Mouse (Mus musculus) stomach, embryonic 15.5 days (tissue): ENCODE data around the gene Serpina1e. TPM values are rescaled to one million over a fixed set of nuclear protein-coding genes. Genes with fewer than 3 reads are reported as not detected.
A peak's percentile ranks its signal among the peaks of the same experiment; 100 is the strongest.

Experiments used
- ATAC-seq: fragments of 200-750 bp; cut with Nextera tagmentation; 2 replicates; pipeline ENCODE4 v1.8.0; 2017; ENCODE audit warnings: low read depth, moderate number of reproducible peaks, moderate TSS enrichment; ENCODE audit not compliant: insufficient read depth, low FRiP score
- H3K27ac ChIP-seq: fragments of 300-500 bp; sonication (generic); 2 replicates; pipeline ENCODE4 v1.5.1; 2015; ENCODE audit warnings: mild to moderate bottlenecking, inconsistent platforms
- H3K27me3 ChIP-seq: fragments of 300-500 bp; sonication (generic); replicated peaks from 2 replicates; pipeline ENCODE4 v1.6.1; 2015; ENCODE audit warnings: inconsistent platforms
- H3K36me3 ChIP-seq: fragments of 300-500 bp; sonication (generic); 2 replicates; pipeline ENCODE4 v1.6.1; 2015; ENCODE audit warnings: inconsistent platforms
- H3K4me1 ChIP-seq: fragments of 300-500 bp; sonication (generic); 2 replicates; pipeline ENCODE4 v1.6.1; 2015; ENCODE audit warnings: inconsistent platforms
- H3K4me2 ChIP-seq: fragments of 300-500 bp; sonication (generic); 2 replicates; pipeline ENCODE4 v1.6.1; 2015; ENCODE audit warnings: mild to moderate bottlenecking, inconsistent platforms
- H3K4me3 ChIP-seq: fragments of 300-500 bp; sonication (generic); replicated peaks from 2 replicates; pipeline ENCODE4 v1.5.1; 2015; ENCODE audit warnings: inconsistent platforms
- H3K9ac ChIP-seq: fragments of 300-500 bp; sonication (generic); 2 replicates; pipeline ENCODE4 v1.6.1; 2015; ENCODE audit warnings: inconsistent platforms
- H3K9me3 ChIP-seq: fragments of 300-500 bp; sonication (generic); 2 replicates; pipeline ENCODE4 v1.6.1; 2016; ENCODE audit warnings: inconsistent platforms
- WGBS: fragments of 180-500 bp; shearing (Covaris S2); methylation state at CpG from one replicate; pipeline ENCODE4 v1.1.7; 2015; 5-methylcytosine and 5-hydroxymethylcytosine counted together
- polyA plus RNA-seq: library from polyadenylated mRNA; unstranded; fragments of >200 nt; fragmentation: Nextera tagmentation; extraction: Ambion mirVana; gene quantifications from 2 replicates; pipeline ENCODE4 v1.2.1, GENCODE M21; 2015

The Serpina1e gene
- 11.8 and 20.6 TPM in 2 replicates for polyA plus RNA-seq

- no peaks in the 10 kb centered on the region for H3K36me3 ChIP-seq
- H3K4me1 ChIP-seq: no peaks in the 10 kb centered on the region
- no peaks in the 10 kb centered on the region for H3K27me3 ChIP-seq
- H3K4me2 ChIP-seq: no peak within 1 kb of the TSS
- ATAC-seq: no peak
- H3K27ac ChIP-seq: no peak within 1 kb of the TSS
- WGBS: 79% methylated on average over 3 of the region's 3 CpGs
- H3K9ac ChIP-seq: no peak within 1 kb of the TSS
- H3K9me3 ChIP-seq: no peaks in the 10 kb centered on the region
- no peak within 1 kb of the TSS for H3K4me3 ChIP-seq
Observed at GRCm38 (mm10) chr12:103958798-103959197, at the start of gene Serpina1e. Serpina1e (minus strand) TSS chr12:103958975.

GRCm38 (mm10) chr12:104004689-104005088 is 45.9 kb upstream of the Serpina1e start:
- H3K9ac ChIP-seq: no peak overlapping the region
- no peak overlapping the region for H3K4me3 ChIP-seq
- H3K4me2 ChIP-seq: no peak overlapping the region
- H3K9me3 ChIP-seq: no peaks in the 10 kb centered on the region
- no peaks in the 10 kb centered on the region for H3K36me3 ChIP-seq
- no peak overlapping the region for H3K27ac ChIP-seq
- H3K4me1 ChIP-seq: no peaks in the 10 kb centered on the region
- no peak for ATAC-seq
- WGBS: 90% methylated on average over 5 of the region's 5 CpGs
- no peaks in the 10 kb centered on the region for H3K27me3 ChIP-seq

- Histone ChIP-seq H3K9ac (no peak overlapping the region), H3K27ac (no peak overlapping the region), H3K4me2 (no peak overlapping the region), H3K4me1 (no peaks in the 10 kb centered on the region), H3K4me3 (no peak overlapping the region), H3K27me3 (no peaks in the 10 kb centered on the region), H3K36me3 (no peaks in the 10 kb centered on the region), H3K9me3 (no peaks in the 10 kb centered on the region)
- no peak for ATAC-seq
- WGBS: 38% methylated on average over 4 of the region's 4 CpGs
Observed at GRCm38 (mm10) chr12:104003238-104003612, 44.5 kb upstream of the Serpina1e start.

GRCm38 (mm10) chr12:104002569-104003237 is 43.9 kb upstream of the Serpina1e start:
- ATAC-seq: no peak; the same call in 1 of the 2 replicates
- Histone ChIP-seq H3K4me2 (no peak overlapping the region), H3K36me3 (no peaks in the 10 kb centered on the region), H3K9me3 (no peaks in the 10 kb centered on the region), H3K27me3 (no peaks in the 10 kb centered on the region), H3K27ac (no peak overlapping the region), H3K4me3 (no peak overlapping the region), H3K9ac (no peak overlapping the region), H3K4me1 (no peaks in the 10 kb centered on the region)
- WGBS: 50% methylated on average over 10 of the region's 10 CpGs

GRCm38 (mm10) chr12:104000594-104000993 is 41.8 kb upstream of the Serpina1e start:
- H3K36me3 ChIP-seq: no peaks in the 10 kb centered on the region
- no peak overlapping the region for H3K4me2 ChIP-seq
- H3K4me1 ChIP-seq: no peaks in the 10 kb centered on the region
- WGBS: 90% methylated on average over 3 of the region's 3 CpGs
- no peak overlapping the region for H3K4me3 ChIP-seq
- no peak overlapping the region for H3K27ac ChIP-seq
- no peaks in the 10 kb centered on the region for H3K27me3 ChIP-seq
- ATAC-seq: no peak
- H3K9me3 ChIP-seq: no peaks in the 10 kb centered on the region
- H3K9ac ChIP-seq: no peak overlapping the region

- H3K4me2 ChIP-seq: no peak overlapping the region
- no peaks in the 10 kb centered on the region for H3K9me3 ChIP-seq
- H3K27ac ChIP-seq: no peak overlapping the region
- H3K36me3 ChIP-seq: no peaks in the 10 kb centered on the region
- no peaks in the 10 kb centered on the region for H3K4me1 ChIP-seq
- ATAC-seq: no peak
- H3K9ac ChIP-seq: no peak overlapping the region
- H3K4me3 ChIP-seq: no peak overlapping the region
- H3K27me3 ChIP-seq: no peaks in the 10 kb centered on the region
- WGBS: 78% methylated on average over 8 of the region's 8 CpGs
Observed at GRCm38 (mm10) chr12:103999611-104000010, 40.8 kb upstream of the Serpina1e start.

GRCm38 (mm10) chr12:103996513-103996912 is 37.7 kb upstream of the Serpina1e start:
- 52% methylated on average over 2 of the region's 2 CpGs for WGBS
- ATAC-seq: no peak
- Histone ChIP-seq H3K4me1 (no peaks in the 10 kb centered on the region), H3K27me3 (no peaks in the 10 kb centered on the region), H3K36me3 (no peaks in the 10 kb centered on the region), H3K4me3 (no peak overlapping the region), H3K27ac (no peak overlapping the region), H3K4me2 (no peak overlapping the region), H3K9me3 (no peaks in the 10 kb centered on the region), H3K9ac (no peak overlapping the region)

- ATAC-seq: no peak
- Histone ChIP-seq H3K9me3 (no peaks in the 10 kb centered on the region), H3K36me3 (no peaks in the 10 kb centered on the region), H3K4me2 (no peak overlapping the region), H3K4me3 (no peak overlapping the region), H3K4me1 (no peaks in the 10 kb centered on the region), H3K9ac (no peak overlapping the region), H3K27me3 (no peaks in the 10 kb centered on the region), H3K27ac (no peak overlapping the region)
- WGBS: 25% methylated on average over 4 of the region's 5 CpGs
Observed at GRCm38 (mm10) chr12:103995292-103996072, 36.7 kb upstream of the Serpina1e start.

- no peak overlapping the region for H3K9ac ChIP-seq
- H3K27ac ChIP-seq: no peak overlapping the region
- 72% methylated on average over 7 of the region's 7 CpGs for WGBS
- 0 out of 2 replicates have a peak, but pooled peaks cover 3% of the 10 kb centered on the region for H3K4me1 ChIP-seq
- no peak overlapping the region for H3K4me2 ChIP-seq
- no peak overlapping the region for H3K4me3 ChIP-seq
- H3K36me3 ChIP-seq: no peaks in the 10 kb centered on the region
- H3K9me3 ChIP-seq: no peaks in the 10 kb centered on the region
- no peak for ATAC-seq
- no peaks in the 10 kb centered on the region for H3K27me3 ChIP-seq
Observed at GRCm38 (mm10) chr12:103992945-103993344, 34.2 kb upstream of the Serpina1e start.

GRCm38 (mm10) chr12:103989857-103990256 is 31.1 kb upstream of the Serpina1e start, which contains the start of gene Serpina11:
Serpina11 (minus strand) TSS chr12:103989957.
- Histone ChIP-seq H3K9me3 (no peaks in the 10 kb centered on the region), H3K4me2 (no peak within 1 kb of the TSS), H3K9ac (no peak within 1 kb of the TSS), H3K27me3 (no peaks in the 10 kb centered on the region), H3K4me3 (no peak within 1 kb of the TSS), H3K27ac (no peak within 1 kb of the TSS), H3K4me1 (0 out of 2 replicates have a peak, but pooled peaks cover 3% of the 10 kb centered on the region), H3K36me3 (no peaks in the 10 kb centered on the region)
- 85% methylated on average over 6 of the region's 6 CpGs for WGBS
- ATAC-seq: no peak

- no peaks in the 10 kb centered on the region for H3K9me3 ChIP-seq
- H3K4me1 ChIP-seq: 0 out of 2 replicates have a peak, but pooled peaks cover 3% of the 10 kb centered on the region
- no peak overlapping the region for H3K9ac ChIP-seq
- H3K4me2 ChIP-seq: no peak overlapping the region
- no peaks in the 10 kb centered on the region for H3K27me3 ChIP-seq
- H3K36me3 ChIP-seq: no peaks in the 10 kb centered on the region
- H3K4me3 ChIP-seq: no peak overlapping the region
- WGBS: 53% methylated on average over 2 of the region's 2 CpGs
- H3K27ac ChIP-seq: no peak overlapping the region
- no peak for ATAC-seq
Observed at GRCm38 (mm10) chr12:103989514-103989767, 30.7 kb upstream of the Serpina1e start.

- Histone ChIP-seq H3K4me1 (0 out of 2 replicates have a peak, but pooled peaks cover 3% of the 10 kb centered on the region), H3K27ac (no peak overlapping the region), H3K4me3 (no peak overlapping the region), H3K36me3 (no peaks in the 10 kb centered on the region), H3K4me2 (no peak overlapping the region), H3K9ac (no peak overlapping the region), H3K9me3 (no peaks in the 10 kb centered on the region), H3K27me3 (no peaks in the 10 kb centered on the region)
- WGBS: 37% methylated on average over 14 of the region's 14 CpGs
- 0 out of 2 replicates have a peak, but pooled peaks have one; percentile 43 for ATAC-seq
Observed at GRCm38 (mm10) chr12:103988754-103989513, 30.2 kb upstream of the Serpina1e start.
